Mouse (Mus musculus) C2C12 (cell line): ENCODE data around the gene Prtn3.

Source experiments
- CEBPB ChIP-seq: IDR thresholded peaks from one replicate; pipeline ENCODE4 v1.6.1; 2011; ENCODE audit warnings: low read depth, mild to moderate bottlenecking, control low read depth, moderate library complexity
- CTCF ChIP-seq: IDR thresholded peaks from one replicate; pipeline ENCODE4 v1.5.1; 2011; ENCODE audit not compliant: control insufficient read depth, insufficient read depth, insufficient read length
- FOSL1 ChIP-seq: IDR thresholded peaks from one replicate; pipeline ENCODE4 v1.8.0; 2011; ENCODE audit warnings: mild to moderate bottlenecking, low read length; ENCODE audit not compliant: poor library complexity, insufficient read depth, severe bottlenecking
- MAX ChIP-seq: IDR thresholded peaks from one replicate; pipeline ENCODE4 v1.6.1; 2011; ENCODE audit warnings: mild to moderate bottlenecking, control low read depth
- MYOD1 ChIP-seq: IDR thresholded peaks from one replicate; pipeline ENCODE4 v1.6.1; 2011; ENCODE audit warnings: low read depth; ENCODE audit not compliant: control insufficient read depth, insufficient read length
- USF1 ChIP-seq: IDR thresholded peaks from one replicate; pipeline ENCODE4 v1.6.1; 2011; ENCODE audit warnings: low read depth, mild to moderate bottlenecking, control low read depth, moderate library complexity

GRCm38 (mm10) chr10:79926491-79927323 is 52.4 kb downstream of the Prtn3 start, which contains the start of gene Arid3a:
- no peak for TF ChIP-seq CTCF
- no peak for TF ChIP-seq FOSL1
- TF ChIP-seq USF1 = no peak
- no peak for TF ChIP-seq MAX
- TF ChIP-seq CEBPB = no peak
- no peak for TF ChIP-seq MYOD1
